Mouse (Mus musculus) layer of hippocampus, adult 6 months (tissue): ENCODE results near the gene Gcc1. TPM values are rescaled to one million over a fixed set of nuclear protein-coding genes. Genes with fewer than 3 reads are reported as not detected.

Experiments used
- long read RNA-seq, 2 experiments: library from polyadenylated mRNA; unstranded; transcript quantifications; one replicate each; pipeline ENCODE4 v2.0.0; 2019 to 2020
- polyA plus RNA-seq: library from polyadenylated mRNA; unstranded; fragments of <200 nt; fragmentation: Nextera tagmentation; gene quantifications from 2 replicates; pipeline ENCODE4 v1.2.3, GENCODE M21; 2021

The Gcc1 gene
- 3.7 and 5.0 TPM in 2 replicates for polyA plus RNA-seq
- long read RNA-seq, experiment 1, full-length matches to known transcripts = 8 of 18 reads
- long read RNA-seq, experiment 1, partial matches to known transcripts = 0 of 18 reads
- long read RNA-seq, experiment 1, other reads (novel, unspliced or antisense) = 10 of 18 reads
- long read RNA-seq, experiment 2, full-length matches to known transcripts = 61 of 79 reads
- long read RNA-seq, experiment 2, partial matches to known transcripts = 0 of 79 reads
- long read RNA-seq, experiment 2, other reads (novel, unspliced or antisense) = 18 of 79 reads

DNA sequence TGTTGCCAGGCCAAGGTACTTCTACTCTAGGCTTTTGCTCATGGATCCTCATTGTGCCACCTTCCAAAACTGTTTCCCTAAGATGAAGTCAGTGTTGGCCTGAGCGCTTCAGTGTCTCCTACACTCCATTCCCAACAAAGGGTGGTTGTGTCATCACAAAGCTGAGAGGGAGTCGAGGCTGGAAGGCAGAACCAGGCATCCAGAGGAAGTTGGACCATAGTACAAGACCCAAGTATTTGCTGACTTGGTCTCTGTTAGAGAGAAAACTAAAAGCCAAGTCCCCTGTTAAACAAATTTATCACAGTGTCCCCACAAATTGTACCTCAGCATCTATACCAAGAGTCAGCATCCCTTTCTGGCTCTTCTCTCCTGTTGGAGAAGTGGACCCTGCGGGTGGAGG lies at the start of gene Gcc1:
Gene Gcc1 (minus strand): TSS at position 101 of the 400 bp plus-strand sequence.

DNA sequence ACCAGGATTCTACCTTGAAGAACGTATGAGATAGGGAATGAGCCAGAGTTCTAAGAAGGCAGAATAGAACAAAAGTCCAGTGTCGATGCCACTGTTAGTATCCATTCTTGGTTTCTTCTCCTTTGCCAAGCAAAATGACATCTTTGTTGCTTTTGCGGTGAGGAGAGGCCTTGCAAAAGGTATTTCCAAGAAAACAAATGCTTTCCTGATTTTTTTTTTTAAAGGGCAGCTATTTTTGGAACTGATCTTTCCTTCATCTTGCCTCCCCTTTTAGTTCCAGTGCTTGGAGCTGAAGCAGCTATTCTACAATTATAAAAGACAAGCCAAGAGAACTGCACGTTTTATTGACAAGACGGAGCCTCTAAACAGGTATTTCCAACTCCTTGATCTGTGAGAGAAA lies 46.6 kb upstream of the Gcc1 start, which contains the start of gene Snd1:
Gene Snd1 (plus strand): TSS at position 301 of the 400 bp plus-strand sequence.

DNA sequence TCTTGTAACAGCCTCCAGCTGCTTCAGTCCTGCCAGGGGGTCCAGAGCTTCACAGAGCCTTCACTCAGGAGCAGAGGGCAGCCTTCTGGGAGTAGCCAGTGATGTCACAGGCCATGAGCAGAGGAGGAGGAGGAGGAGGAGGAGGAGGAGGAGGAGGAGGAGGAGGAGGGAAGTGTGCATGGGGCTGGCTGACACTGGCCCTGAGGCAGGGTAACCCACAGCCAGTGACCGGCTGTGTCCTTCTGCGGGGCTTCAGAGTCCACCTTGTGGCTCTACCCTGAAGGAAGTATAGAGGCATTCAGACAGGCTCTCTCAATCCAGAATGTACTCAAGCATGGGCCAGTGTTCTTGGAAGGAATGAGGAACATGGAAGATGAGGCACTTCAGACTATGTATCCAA lies 21.1 kb upstream of the Gcc1 start, which contains the start of gene Pax4:
Gene Pax4 (minus strand): TSS at position 101 of the 400 bp plus-strand sequence.

DNA sequence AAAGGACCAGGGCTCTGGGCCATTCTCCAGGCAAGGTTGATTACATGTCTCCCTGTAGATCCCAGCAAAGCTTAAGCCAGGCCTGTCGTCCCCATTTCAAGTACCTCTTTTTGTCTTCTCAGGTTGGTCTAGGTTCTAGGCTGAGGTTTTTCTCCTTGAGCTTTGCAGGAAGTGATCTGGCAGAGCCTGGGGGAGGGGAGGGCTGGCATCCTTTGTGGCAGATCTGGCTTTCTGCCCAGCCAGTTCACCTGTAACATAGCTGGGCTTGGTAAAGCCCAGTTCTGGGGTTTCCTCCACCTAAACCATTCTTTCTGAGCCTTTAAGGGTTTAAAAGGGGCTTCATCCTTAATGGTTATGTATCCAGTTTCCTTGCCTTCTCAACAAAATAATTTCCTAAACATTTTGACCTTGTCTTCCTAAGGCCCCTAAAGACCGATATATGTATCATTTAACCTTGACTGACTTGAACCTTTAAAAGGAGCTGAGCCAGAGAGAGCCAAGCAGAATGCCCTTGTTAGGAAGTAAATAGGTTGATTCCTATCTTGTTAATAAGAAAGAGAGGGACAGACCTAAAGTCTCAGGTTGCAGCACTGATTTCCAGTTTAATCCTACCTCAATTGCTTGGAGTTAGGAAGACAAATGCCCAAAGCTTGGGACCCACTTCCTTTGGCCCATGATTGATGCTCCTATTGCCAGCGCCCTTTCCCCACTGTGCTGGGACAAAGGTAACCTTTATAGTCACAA lies 922 bp downstream of the Gcc1 start, which contains the start of gene Fscn3:
Gene Fscn3 (plus strand): TSS at position 694 of the 744 bp plus-strand sequence.

DNA sequence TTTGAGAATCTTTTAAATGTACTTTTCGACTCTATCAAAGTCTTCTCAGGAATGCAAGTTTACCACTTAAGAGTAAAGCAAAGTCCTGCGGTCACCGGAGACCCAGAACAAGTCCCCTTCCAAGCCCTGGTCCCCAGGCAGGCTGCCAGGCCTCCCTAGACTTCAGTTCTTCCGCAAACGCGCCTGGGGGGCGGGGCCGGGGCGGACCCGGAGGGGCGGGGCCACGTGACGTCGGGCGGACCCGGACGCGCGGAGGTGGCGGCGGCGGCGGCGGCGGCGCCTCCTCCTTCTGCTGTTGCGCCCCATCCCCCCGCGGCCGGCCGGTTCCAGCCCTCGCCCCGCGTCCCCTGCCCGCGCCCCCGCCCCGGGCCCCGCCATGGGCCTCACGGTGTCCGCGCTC lies 4.9 kb downstream of the Gcc1 start, which contains the start of gene Arf5:
Gene Arf5 (plus strand): TSS at position 248 of the 400 bp plus-strand sequence.

DNA sequence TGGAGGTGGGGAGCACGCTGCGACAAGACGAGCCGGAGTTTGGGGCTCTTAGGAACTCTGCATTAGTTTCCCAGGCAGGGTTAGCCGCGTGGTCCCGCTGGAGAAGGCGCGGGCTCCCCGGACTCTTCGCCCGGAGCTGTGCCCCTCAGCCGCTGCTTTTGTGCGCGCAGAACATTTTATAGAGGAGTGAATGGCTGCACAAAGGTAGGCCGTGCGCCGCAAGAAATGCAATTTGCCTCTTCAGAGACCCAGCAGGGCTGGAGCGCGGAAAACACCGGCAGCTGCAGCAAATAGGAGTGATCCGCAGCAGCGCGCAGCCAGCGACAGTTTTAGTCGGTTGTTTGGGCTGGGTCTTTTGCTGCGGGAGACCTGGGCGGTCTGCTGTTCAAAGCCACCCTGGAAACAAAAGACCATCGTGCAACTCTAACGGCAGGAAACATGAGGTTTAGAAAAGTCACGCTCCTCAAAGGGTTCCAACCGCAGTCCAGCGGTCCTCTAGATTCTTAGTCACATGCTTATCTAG lies 30.4 kb downstream of the Gcc1 start, which contains the start of gene Zfp800:
Gene Zfp800 (minus strand): TSS at position 325 of the 523 bp plus-strand sequence.

Other genes with a start within 250 kb of the Gcc1 start
- gene Zfp800, start 30.4 kb downstream of the Gcc1 start, polyA plus RNA-seq = 14.1 and 14.4 TPM in 2 replicates
- 119 and 160 TPM in 2 replicates for gene Arf5, start 4.8 kb downstream of the Gcc1 start, polyA plus RNA-seq
- not detected in 2 replicates for gene Fscn3, start 601 bp downstream of the Gcc1 start, polyA plus RNA-seq
- not detected in 2 replicates for gene Pax4, start 21.0 kb upstream of the Gcc1 start, polyA plus RNA-seq
- 36.2 and 42.6 TPM in 2 replicates for gene Snd1, start 46.7 kb upstream of the Gcc1 start, polyA plus RNA-seq